Mouse (Mus musculus) E14TG2a.4 (cell line): ENCODE results near the gene Tph2.

ENCODE experiments used
- CTCF ChIP-seq: conservative IDR thresholded peaks from 2 replicates; pipeline ENCODE4 v1.5.1; 2014; ENCODE audit warnings: low read length
- NANOG ChIP-seq: IDR thresholded peaks from 2 replicates; pipeline ENCODE4 v1.6.1; 2014; ENCODE audit warnings: borderline replicate concordance, low read length, mixed read lengths
- POU5F1 ChIP-seq: IDR thresholded peaks from 2 replicates; pipeline ENCODE4 v1.6.1; 2014; ENCODE audit warnings: low read length, borderline replicate concordance

GRCm38 (mm10) chr10:115063936-115064335 lies 120.9 kb downstream of the Tph2 start:
- no peak for TF ChIP-seq CTCF
- no peak for TF ChIP-seq NANOG
- no peak for TF ChIP-seq POU5F1
